Mouse (Mus musculus): Measurements from ENCODE around the gene Magi1.

DNA sequence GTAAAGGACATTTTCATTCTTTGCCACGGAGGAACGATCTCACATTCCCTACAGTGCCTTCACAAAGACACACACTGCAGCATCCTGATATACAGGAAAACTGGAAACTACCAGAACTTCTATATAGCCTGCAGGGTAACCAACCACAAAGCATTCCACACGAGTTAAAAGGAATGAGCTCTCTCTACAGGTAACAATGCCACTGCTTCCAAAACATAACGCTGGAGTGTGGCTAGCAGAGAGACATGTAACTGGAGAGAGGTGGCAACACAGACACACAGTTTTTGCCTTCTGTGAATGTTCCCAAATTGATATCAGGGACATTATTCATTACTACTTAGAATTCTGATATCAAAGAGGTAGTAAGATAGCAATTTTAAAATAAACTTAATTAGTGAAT, 564.2 kb downstream of the Magi1 start:
- TF ChIP-seq CTCF (IDR thresholded peaks at IDR 0.05; ENCODE audit: borderline replicate concordance, extremely low read depth, insufficient read depth, insufficient read length): no peak
- TF ChIP-seq POLR2A (IDR thresholded peaks at IDR 0.05; ENCODE audit: borderline replicate concordance, extremely low read depth, insufficient read depth, insufficient read length, poor library complexity, severe bottlenecking): no peak

Measured in brain, embryonic 14.5 days (tissue).